ENCODE assay signal across 8 mouse cellular contexts in the genomic region with DNA sequence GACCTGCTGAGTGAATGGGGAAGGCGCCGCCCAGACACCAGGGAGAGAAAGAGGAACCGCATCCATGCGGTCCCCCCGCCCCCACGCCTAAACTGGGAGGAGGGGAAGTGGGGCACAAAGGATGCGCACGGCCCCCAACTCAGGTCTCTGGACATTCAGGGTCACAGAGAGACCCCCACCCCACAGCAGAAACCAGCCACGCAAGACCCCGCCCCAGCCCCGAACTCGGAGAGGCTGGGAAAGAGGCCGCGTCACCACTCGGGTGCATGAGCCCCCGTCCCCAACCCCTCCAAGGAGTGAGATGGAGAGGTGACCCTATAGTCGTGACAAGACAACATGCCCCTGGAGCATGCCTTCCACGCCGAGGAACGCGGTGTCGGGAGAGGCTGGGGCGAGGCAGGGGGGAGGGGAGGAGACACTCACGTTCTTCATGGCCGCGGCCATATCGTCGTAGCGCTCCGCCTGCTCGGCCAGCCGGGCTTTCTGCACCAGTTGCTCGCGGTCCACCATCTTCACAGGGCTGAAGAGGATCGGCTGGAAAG. TPM values are rescaled to one million over a fixed set of nuclear protein-coding genes. Genes with fewer than 3 reads are reported as not detected.
DNase-seq lines count a peak whose midpoint lies in the region; ATAC-seq and TF ChIP-seq lines count a peak whose summit lies in the region.

No protein-coding gene starts in this region.

- peak; percentile 72 for DNase-seq in G1E (ENCODE audit: low spot score)
- peak; percentile 56 for DNase-seq in heart, adult 8-10 months (ENCODE audit: low spot score)
- DNase-seq in kidney, postnatal 10 days = peak; percentile 74
- peak; percentile 55 to 79 for DNase-seq in monocyte, adult 2 months (ENCODE audit: low read depth in 1 of 2, low spot score in 2 of 2)
- peak; percentile 63 for DNase-seq in thymus, postnatal 25 days

- no peaks in the 10 kb centered on the region for H3K27me3 ChIP-seq in G1E (ENCODE audit: insufficient read depth, low read length)
- no peaks in the 10 kb centered on the region for H3K27me3 ChIP-seq in embryonic facial prominence, embryonic 15.5 days
- H3K27me3 ChIP-seq in liver, embryonic 12.5 days (replicated peaks) = no peaks in the 10 kb centered on the region

- ATAC-seq in G1E (ENCODE audit: extremely low read depth, insufficient number of reproducible peaks, low FRiP score, poor library complexity, severe bottlenecking) = no peak
- peak; percentile 63 for ATAC-seq in embryonic facial prominence, embryonic 15.5 days (ENCODE audit: insufficient number of reproducible peaks, low FRiP score, low TSS enrichment, low read depth)
- peak; percentile 65 for ATAC-seq in liver, embryonic 12.5 days

- H3K36me3 ChIP-seq in G1E (replicated peaks) = peaks cover 35% of the 10 kb centered on the region
- peaks cover 29% of the 10 kb centered on the region for H3K36me3 ChIP-seq in embryonic facial prominence, embryonic 15.5 days
- H3K36me3 ChIP-seq in liver, embryonic 12.5 days = peaks cover 35% of the 10 kb centered on the region

- peak overlapping the region; percentile 95 for H3K27ac ChIP-seq in bone marrow, adult 2 months (ENCODE audit: control insufficient read depth, insufficient read depth, low read depth, low read length, poor library complexity)
- peak overlapping the region; percentile 99 for H3K27ac ChIP-seq in embryonic facial prominence, embryonic 15.5 days (replicated peaks)
- H3K27ac ChIP-seq in liver, embryonic 12.5 days = peak overlapping the region; percentile 99

- TF ChIP-seq POLR2A in bone marrow, adult 2 months (IDR thresholded peaks at IDR 0.05; ENCODE audit: borderline replicate concordance, control insufficient read depth, low read depth, low read length) = no peak

- peak overlapping the region; percentile 100 for H3K4me3 ChIP-seq in G1E (ENCODE audit: low read depth, low read length)
- H3K4me3 ChIP-seq in bone marrow, adult 2 months (replicated peaks; ENCODE audit: control insufficient read depth, low read depth, low read length) = peak overlapping the region; percentile 100
- H3K4me3 ChIP-seq in embryonic facial prominence, embryonic 15.5 days (replicated peaks) = peak overlapping the region; percentile 67
- peak overlapping the region; percentile 97 for H3K4me3 ChIP-seq in liver, embryonic 12.5 days

- 1% methylated on average over 35 of the region's 35 CpGs for WGBS in bone marrow, adult 2 months
- under 1% methylated on average over 34 of the region's 35 CpGs for WGBS in embryonic facial prominence, embryonic 15.5 days
- WGBS in liver, embryonic 12.5 days (ENCODE audit: insufficient replicate concordance) = under 1% methylated on average over 35 of the region's 35 CpGs

- peak overlapping the region; percentile 56 for H3K4me2 ChIP-seq in embryonic facial prominence, embryonic 15.5 days (replicated peaks)
- peak overlapping the region; percentile 85 for H3K4me2 ChIP-seq in liver, embryonic 12.5 days

- no peak for TF ChIP-seq CTCF in G1E (IDR thresholded peaks at IDR 0.05; ENCODE audit: low read depth, low read length)
- TF ChIP-seq CTCF in bone marrow, adult 2 months (IDR thresholded peaks at IDR 0.05; ENCODE audit: control insufficient read depth, insufficient read depth, low read length) = no peak

- no peaks in the 10 kb centered on the region for H3K9me3 ChIP-seq in G1E (replicated peaks)
- H3K9me3 ChIP-seq in embryonic facial prominence, embryonic 15.5 days (replicated peaks) = no peaks in the 10 kb centered on the region
- no peaks in the 10 kb centered on the region for H3K9me3 ChIP-seq in liver, embryonic 12.5 days (replicated peaks)

- peak overlapping the region; percentile 73 for H3K9ac ChIP-seq in embryonic facial prominence, embryonic 15.5 days
- H3K9ac ChIP-seq in liver, embryonic 12.5 days = peak overlapping the region; percentile 95

- H3K4me1 ChIP-seq in G1E (ENCODE audit: insufficient read depth, low read depth, low read length) = peaks cover 44% of the 10 kb centered on the region
- H3K4me1 ChIP-seq in bone marrow, adult 2 months (ENCODE audit: control insufficient read depth, insufficient read depth, low read length) = peaks cover 5% of the 10 kb centered on the region; the same call in 1 of the 2 replicates
- H3K4me1 ChIP-seq in embryonic facial prominence, embryonic 15.5 days = peaks cover 21% of the 10 kb centered on the region; the same call in 1 of the 2 replicates
- peaks cover 45% of the 10 kb centered on the region for H3K4me1 ChIP-seq in liver, embryonic 12.5 days

RNA-seq across cellular contexts. Expression of a gene that starts 0.4 kb away (rescaled TPM):
- total RNA-seq in G1E (2014; fragmentation: Nextera tagmentation) = 168 and 200 TPM in 2 replicates
- 73.5 and 99.8 TPM in 2 replicates for total RNA-seq in G1E (2017)
- 246 and 281 TPM in 2 replicates for polyA plus RNA-seq in G1E (2012)
- polyA plus RNA-seq in bone marrow, adult 2 months (2011; ENCODE audit: insufficient read depth, insufficient read length, low replicate concordance, missing spikeins) = 26.9 and 58.1 TPM in 2 replicates
- 149 and 156 TPM in 2 replicates for polyA plus RNA-seq in embryonic facial prominence, embryonic 15.5 days (2015; fragmentation: Nextera tagmentation; extraction: Ambion mirVana)
- total RNA-seq in heart, adult 8-10 months (2022) = 100 to 1,000 TPM; 265 to 313 (median 289) TPM
- polyA plus RNA-seq in liver, embryonic 12.5 days (2016; fragmentation: Nextera tagmentation; extraction: Ambion mirVana) = 121 and 128 TPM in 2 replicates

RNA-seq across cellular contexts. Expression of a gene that starts 40.4 kb away (rescaled TPM):
- total RNA-seq in G1E (2014; fragmentation: Nextera tagmentation) (9.1 and 16.4 TPM in 2 replicates), G1E (2017) (3.2 and 5.5 TPM in 2 replicates)
- polyA plus RNA-seq in G1E (2012) = 1.1 and 1.5 TPM in 2 replicates
- 1.1 and 4.0 TPM in 2 replicates for polyA plus RNA-seq in bone marrow, adult 2 months (2011; ENCODE audit: insufficient read depth, insufficient read length, low replicate concordance, missing spikeins)
- 2.8 and 3.4 TPM in 2 replicates for polyA plus RNA-seq in embryonic facial prominence, embryonic 15.5 days (2015; fragmentation: Nextera tagmentation; extraction: Ambion mirVana)
- under 1 TPM in 3 of 4 experiments, not detected in 1; 0.44 to 0.53 (median 0.46) TPM for total RNA-seq in heart, adult 8-10 months (2022)
- 2.0 TPM in 2 replicates for polyA plus RNA-seq in liver, embryonic 12.5 days (2016; fragmentation: Nextera tagmentation; extraction: Ambion mirVana)

RNA-seq across cellular contexts. Expression of a gene that starts 45.9 kb away (rescaled TPM):
- total RNA-seq in G1E (2014; fragmentation: Nextera tagmentation) (not detected in 2 replicates), G1E (2017) (not detected in 2 replicates)
- not detected in 2 replicates for polyA plus RNA-seq in G1E (2012)
- polyA plus RNA-seq in bone marrow, adult 2 months (2011; ENCODE audit: insufficient read depth, insufficient read length, low replicate concordance, missing spikeins) = not detected in 2 replicates
- 0.40 and 0.83 TPM in 2 replicates for polyA plus RNA-seq in embryonic facial prominence, embryonic 15.5 days (2015; fragmentation: Nextera tagmentation; extraction: Ambion mirVana)
- total RNA-seq in heart, adult 8-10 months (2022) = not detected
- polyA plus RNA-seq in liver, embryonic 12.5 days (2016; fragmentation: Nextera tagmentation; extraction: Ambion mirVana) = not detected in 2 replicates

RNA-seq across cellular contexts. Expression of a gene that starts 46.3 kb away (rescaled TPM):
- total RNA-seq in G1E (2014; fragmentation: Nextera tagmentation) (not detected in 2 replicates), G1E (2017) (0.12 TPM in 1 of 2 replicates, not detected in the other)
- polyA plus RNA-seq in G1E (2012) = not detected in 2 replicates
- 1.5 and 71.0 TPM in 2 replicates for polyA plus RNA-seq in bone marrow, adult 2 months (2011; ENCODE audit: insufficient read depth, insufficient read length, low replicate concordance, missing spikeins)
- polyA plus RNA-seq in embryonic facial prominence, embryonic 15.5 days (2015; fragmentation: Nextera tagmentation; extraction: Ambion mirVana) = 803 and 821 TPM in 2 replicates
- total RNA-seq in heart, adult 8-10 months (2022) = 100 to 1,000 TPM; 312 to 583 (median 421) TPM
- polyA plus RNA-seq in liver, embryonic 12.5 days (2016; fragmentation: Nextera tagmentation; extraction: Ambion mirVana) = 7.4 TPM in 2 replicates
